13 mouse cellular contexts compared by ENCODE assay signal in the genomic region with DNA sequence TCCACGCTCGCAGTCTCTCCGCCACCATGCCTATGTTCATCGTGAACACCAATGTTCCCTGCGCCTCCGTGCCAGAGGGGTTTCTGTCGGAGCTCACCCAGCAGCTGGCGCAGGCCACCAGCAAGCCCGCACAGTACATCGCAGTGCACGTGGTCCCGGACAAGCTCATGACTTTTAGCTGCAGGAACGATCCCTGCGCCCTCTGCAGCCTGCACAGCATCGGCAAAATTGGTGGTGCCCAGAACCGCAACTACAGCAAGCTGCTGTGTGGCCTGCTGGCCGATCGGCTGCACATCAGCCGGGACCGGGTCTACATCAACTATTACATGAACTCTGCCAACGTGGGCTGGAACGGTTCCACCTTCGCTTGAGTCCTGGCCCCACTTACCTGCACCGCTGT. TPM values are rescaled to one million over a fixed set of nuclear protein-coding genes. Genes with fewer than 3 reads are reported as not detected.
DNase-seq lines count a peak whose midpoint lies in the region; ATAC-seq lines count a peak whose summit lies in the region.
"Not testable (repeated sequence)": the region's sequence is repeated elsewhere in the genome, so short reads cannot be mapped to it uniquely, and the experiment has no call there.
"Had no signal": no experiment of that assay in that cellular context is flagged by ENCODE, and none has a peak within 500 bp of the region (broad histone marks: within the 10 kb centered on the region; RNA-seq: fewer than 3 reads in every experiment).

No protein-coding gene starts in this region.

- DNase-seq in ES-CJ7 (ENCODE audit: low read depth, low spot score), result peak; percentile 67
- DNase-seq in embryo, embryonic 9.5 days (ENCODE audit: extremely low spot score), result peak; percentile 3

- peak overlapping the region; percentile 33 for H3K4me2 ChIP-seq in forebrain, embryonic 13.5 days
- H3K4me2 ChIP-seq in heart, embryonic 14.5 days (ENCODE audit: low read length), result peak overlapping the region; percentile 42
- H3K4me2 ChIP-seq in hindbrain, embryonic 15.5 days, result peak overlapping the region; percentile 40
- peak overlapping the region; percentile 32; the same call in 1 of the 2 replicates for H3K4me2 ChIP-seq in limb, embryonic 12.5 days
- peak overlapping the region; percentile 35 for H3K4me2 ChIP-seq in midbrain, embryonic 13.5 days (replicated peaks)
- H3K4me2 ChIP-seq in stomach, embryonic 15.5 days, result peak overlapping the region; percentile 17; the same call in 1 of the 2 replicates

- not testable (repeated sequence) for H3K27me3 ChIP-seq in forebrain, embryonic 13.5 days; heart, embryonic 14.5 days (ENCODE audit: control insufficient read depth, insufficient read depth, low read length); hindbrain, embryonic 15.5 days; limb, embryonic 12.5 days; midbrain, embryonic 13.5 days; stomach, embryonic 15.5 days (replicated peaks)

- H3K36me3 ChIP-seq in forebrain, embryonic 13.5 days (ENCODE audit: poor library complexity, severe bottlenecking); heart, embryonic 14.5 days (ENCODE audit: control insufficient read depth, insufficient read depth, low read length); hindbrain, embryonic 15.5 days; limb, embryonic 12.5 days; midbrain, embryonic 13.5 days; stomach, embryonic 15.5 days: not testable (repeated sequence)

- H3K27ac ChIP-seq in forebrain, embryonic 13.5 days; heart, embryonic 14.5 days (replicated peaks in 1 of 2; ENCODE audit: control insufficient read depth in 1 of 2, insufficient read depth in 1 of 2, low read depth in 2 of 2, low read length in 2 of 2); hindbrain, embryonic 15.5 days (replicated peaks); limb, embryonic 12.5 days; midbrain, embryonic 13.5 days; stomach, embryonic 15.5 days: not testable (repeated sequence)

- not testable (repeated sequence) for H3K9me3 ChIP-seq in forebrain, embryonic 13.5 days (replicated peaks); heart, embryonic 14.5 days (ENCODE audit: control insufficient read depth, low read length); hindbrain, embryonic 15.5 days; limb, embryonic 12.5 days; midbrain, embryonic 13.5 days; stomach, embryonic 15.5 days

- H3K9ac ChIP-seq in forebrain, embryonic 13.5 days; heart, embryonic 14.5 days (ENCODE audit: low read length); hindbrain, embryonic 15.5 days; limb, embryonic 12.5 days (replicated peaks); midbrain, embryonic 13.5 days (replicated peaks); stomach, embryonic 15.5 days: not testable (repeated sequence)

- not testable (repeated sequence) for ATAC-seq in forebrain, embryonic 13.5 days; heart, embryonic 14.5 days (ENCODE audit: insufficient number of reproducible peaks, insufficient read depth, low FRiP score, low read depth); hindbrain, embryonic 15.5 days (ENCODE audit: low FRiP score, low read depth); limb, embryonic 12.5 days (ENCODE audit: insufficient number of reproducible peaks, insufficient read depth, low FRiP score, low TSS enrichment, low read depth); midbrain, embryonic 13.5 days; stomach, embryonic 15.5 days (ENCODE audit: insufficient read depth, low FRiP score, low read depth)

- H3K4me1 ChIP-seq in forebrain, embryonic 13.5 days; heart, embryonic 14.5 days (ENCODE audit: control insufficient read depth in 2 of 2, insufficient read depth in 2 of 2, low read length in 2 of 2); hindbrain, embryonic 15.5 days (replicated peaks); limb, embryonic 12.5 days (replicated peaks); midbrain, embryonic 13.5 days (replicated peaks); stomach, embryonic 15.5 days: not testable (repeated sequence)

- H3K4me3 ChIP-seq in forebrain, embryonic 13.5 days; heart, embryonic 14.5 days (ENCODE audit: control insufficient read depth in 1 of 2, insufficient read depth in 1 of 2, low read depth in 1 of 2, low read length in 2 of 2); limb, embryonic 12.5 days (replicated peaks); midbrain, embryonic 13.5 days (replicated peaks); stomach, embryonic 15.5 days (replicated peaks): not testable (repeated sequence)
- peak overlapping the region; percentile 11; the same call in 1 of the 2 replicates for H3K4me3 ChIP-seq in hindbrain, embryonic 15.5 days

- 63% methylated on average over 24 of the region's 24 CpGs for WGBS in forebrain, embryonic 13.5 days
- 51% methylated on average over 24 of the region's 24 CpGs for WGBS in heart, embryonic 14.5 days
- 56% methylated on average over 24 of the region's 24 CpGs for WGBS in hindbrain, embryonic 15.5 days
- WGBS in limb, embryonic 12.5 days, result 59% methylated on average over 24 of the region's 24 CpGs
- WGBS in midbrain, embryonic 13.5 days, result 63% methylated on average over 24 of the region's 24 CpGs
- WGBS in stomach, embryonic 15.5 days, result 52% methylated on average over 24 of the region's 24 CpGs

RNA-seq across cellular contexts. Expression of gene Pglyrp3, which starts 10.2 kb away (rescaled TPM):
- polyA plus RNA-seq in forebrain, embryonic 13.5 days (2015; fragmentation: Nextera tagmentation; extraction: Ambion mirVana), result not detected in 2 replicates
- not detected in 2 replicates for polyA plus RNA-seq in heart, embryonic 14.5 days (2014; fragmentation: Nextera tagmentation; extraction: Ambion mirVana)
- polyA plus RNA-seq in hindbrain, embryonic 15.5 days (2015; fragmentation: Nextera tagmentation; extraction: Ambion mirVana), result not detected in 2 replicates
- 0.19 TPM in 1 of 2 replicates, not detected in the other for polyA plus RNA-seq in limb, embryonic 12.5 days (2016; fragmentation: Nextera tagmentation; extraction: Ambion mirVana)
- polyA plus RNA-seq in midbrain, embryonic 13.5 days (2015; fragmentation: Nextera tagmentation; extraction: Ambion mirVana), result not detected in 2 replicates
- 0.19 and 0.63 TPM in 2 replicates for polyA plus RNA-seq in stomach, embryonic 15.5 days (2015; fragmentation: Nextera tagmentation; extraction: Ambion mirVana)
- polyA plus RNA-seq: gonadal fat pad, adult 2 months; kidney, postnatal 0 days; liver, embryonic 15.5 days; lung, postnatal 0 days; Patski had no signal

RNA-seq across cellular contexts. Expression of gene Lor, which starts 58.4 kb away (rescaled TPM):
- 0.81 and 1.3 TPM in 2 replicates for polyA plus RNA-seq in forebrain, embryonic 13.5 days (2015; fragmentation: Nextera tagmentation; extraction: Ambion mirVana)
- polyA plus RNA-seq in heart, embryonic 14.5 days (2014; fragmentation: Nextera tagmentation; extraction: Ambion mirVana), result 0.22 and 0.36 TPM in 2 replicates
- 8.7 and 12.1 TPM in 2 replicates for polyA plus RNA-seq in hindbrain, embryonic 15.5 days (2015; fragmentation: Nextera tagmentation; extraction: Ambion mirVana)
- 3.7 and 4.7 TPM in 2 replicates for polyA plus RNA-seq in limb, embryonic 12.5 days (2016; fragmentation: Nextera tagmentation; extraction: Ambion mirVana)
- polyA plus RNA-seq in midbrain, embryonic 13.5 days (2015; fragmentation: Nextera tagmentation; extraction: Ambion mirVana), result 2.5 and 3.7 TPM in 2 replicates
- 2.6 and 3.5 TPM in 2 replicates for polyA plus RNA-seq in stomach, embryonic 15.5 days (2015; fragmentation: Nextera tagmentation; extraction: Ambion mirVana)
- polyA plus RNA-seq: liver, embryonic 15.5 days; Patski had no signal
